Mouse (Mus musculus) kidney, adult 2 months (tissue): Measurements from ENCODE around the gene Traf5. TPM values are rescaled to one million over a fixed set of nuclear protein-coding genes. Genes with fewer than 3 reads are reported as not detected.

Experiments
- DNase-seq: peaks from one replicate; pipeline ENCODE4 v3.0.0; 2021
- H3K27ac ChIP-seq: fragments of 200-500 bp; 2 replicates; pipeline ENCODE4 v1.5.1; 2012; ENCODE audit warnings: low read depth, low read length, control low read depth, inconsistent platforms; ENCODE audit not compliant: insufficient read depth
- H3K27me3 ChIP-seq: fragments of 200-500 bp; replicated peaks from 2 replicates; pipeline ENCODE4 v1.6.1; 2012; ENCODE audit warnings: mild to moderate bottlenecking, moderate library complexity, low read length, inconsistent platforms; ENCODE audit not compliant: control insufficient read depth, insufficient read depth
- H3K36me3 ChIP-seq: fragments of 200-500 bp; 2 replicates; pipeline ENCODE4 v1.6.1; 2012; ENCODE audit warnings: mild to moderate bottlenecking, moderate library complexity, low read length, inconsistent platforms; ENCODE audit not compliant: control insufficient read depth, insufficient read depth
- H3K4me1 ChIP-seq: fragments of 200-500 bp; 2 replicates; pipeline ENCODE4 v1.6.1; 2011; ENCODE audit warnings: low read length; ENCODE audit not compliant: control insufficient read depth, insufficient read depth
- H3K4me3 ChIP-seq: fragments of 200-500 bp; 2 replicates; pipeline ENCODE4 v1.5.1; 2011; ENCODE audit warnings: mild to moderate bottlenecking, low read depth, low read length, control low read depth; ENCODE audit not compliant: insufficient read depth
- CTCF ChIP-seq: fragments of 200-500 bp; conservative IDR thresholded peaks from 2 replicates; pipeline ENCODE4 v1.5.1; 2011; ENCODE audit warnings: low read depth, mild to moderate bottlenecking, control low read depth, low read length, moderate library complexity, mixed read lengths; ENCODE audit not compliant: insufficient read depth, insufficient read length
- POLR2A ChIP-seq: fragments of 200-500 bp; IDR thresholded peaks from one replicate; pipeline ENCODE4 v1.6.1; 2011; ENCODE audit warnings: low read depth, low read length, control low read depth
- WGBS: fragments of 180-500 bp; shearing (Covaris S2); methylation state at CpG from one replicate; pipeline ENCODE4 v1.1.7; 2018; 5-methylcytosine and 5-hydroxymethylcytosine counted together
- polyA plus RNA-seq: library from polyadenylated mRNA; depleted of rRNA; stranded (reverse); fragments of >200 nt; gene quantifications from 2 replicates; pipeline ENCODE4 v1.2.3, GENCODE M21; 2012

The Traf5 gene
- polyA plus RNA-seq, 1 experiment: 13.6 TPM

GRCm38 (mm10) chr1:192105902-192106389 is 13.6 kb upstream of the Traf5 start:
- no peak for DNase-seq
- Histone ChIP-seq H3K27ac (no peak overlapping the region), H3K36me3 (no peaks in the 10 kb centered on the region; the same call in 1 of the 2 replicates), H3K4me1 (peaks cover 17% of the 10 kb centered on the region), H3K4me3 (no peak overlapping the region), H3K27me3 (no peaks in the 10 kb centered on the region)
- no peak for TF ChIP-seq POLR2A
- no peak for TF ChIP-seq CTCF
- 86% methylated on average over 4 of the region's 4 CpGs for WGBS

GRCm38 (mm10) chr1:192104021-192104420 is 11.7 kb upstream of the Traf5 start:
- Histone ChIP-seq H3K27me3 (no peaks in the 10 kb centered on the region), H3K36me3 (no peaks in the 10 kb centered on the region; the same call in 1 of the 2 replicates), H3K4me3 (no peak overlapping the region), H3K4me1 (peaks cover 17% of the 10 kb centered on the region), H3K27ac (peak overlapping the region; percentile 88)
- TF ChIP-seq POLR2A (no peak), CTCF (no peak)
- DNase-seq: peak; percentile 91
- WGBS: 86% methylated on average over 9 of the region's 9 CpGs

GRCm38 (mm10) chr1:192103176-192103575 is 10.8 kb upstream of the Traf5 start:
- peak; percentile 83 for DNase-seq
- TF ChIP-seq POLR2A: no peak
- TF ChIP-seq CTCF: no peak

GRCm38 (mm10) chr1:192101359-192101758 is 9.0 kb upstream of the Traf5 start:
- H3K27me3 ChIP-seq: no peaks in the 10 kb centered on the region
- H3K4me1 ChIP-seq: peaks cover 17% of the 10 kb centered on the region
- 82% methylated on average over 8 of the region's 8 CpGs for WGBS
- TF ChIP-seq CTCF (no peak), POLR2A (no peak)
- no peak overlapping the region for H3K4me3 ChIP-seq
- H3K36me3 ChIP-seq: no peaks in the 10 kb centered on the region; the same call in 1 of the 2 replicates
- no peak overlapping the region for H3K27ac ChIP-seq
- no peak for DNase-seq

More at GRCm38 (mm10) chr1:192103176-192103575, 10.8 kb upstream of the Traf5 start:
- H3K4me1 ChIP-seq: peaks cover 17% of the 10 kb centered on the region
- no peak overlapping the region for H3K4me3 ChIP-seq
- peak overlapping the region; percentile 67 for H3K27ac ChIP-seq
- WGBS: 33% methylated on average over 6 of the region's 6 CpGs
- H3K36me3 ChIP-seq: no peaks in the 10 kb centered on the region; the same call in 1 of the 2 replicates
- no peaks in the 10 kb centered on the region for H3K27me3 ChIP-seq

GRCm38 (mm10) chr1:192100742-192101141 is 8.4 kb upstream of the Traf5 start:
- H3K27me3 ChIP-seq: no peaks in the 10 kb centered on the region
- H3K4me3 ChIP-seq: no peak overlapping the region
- no peaks in the 10 kb centered on the region; the same call in 1 of the 2 replicates for H3K36me3 ChIP-seq
- H3K27ac ChIP-seq: no peak overlapping the region
- H3K4me1 ChIP-seq: peaks cover 17% of the 10 kb centered on the region
- 91% methylated on average over 11 of the region's 11 CpGs for WGBS
- DNase-seq: no peak
- TF ChIP-seq CTCF (no peak), POLR2A (no peak)

- TF ChIP-seq CTCF (no peak), POLR2A (no peak)
- peaks cover 9% of the 10 kb centered on the region for H3K4me1 ChIP-seq
- no peaks in the 10 kb centered on the region for H3K27me3 ChIP-seq
- WGBS: 90% methylated on average over 5 of the region's 5 CpGs
- DNase-seq: no peak
- no peak overlapping the region for H3K4me3 ChIP-seq
- no peaks in the 10 kb centered on the region; the same call in 1 of the 2 replicates for H3K36me3 ChIP-seq
- no peak overlapping the region for H3K27ac ChIP-seq
These were observed 3.3 kb upstream of the Traf5 start for GRCm38 (mm10) chr1:192095626-192096025.

- H3K27ac ChIP-seq: no peak overlapping the region
- H3K4me3 ChIP-seq: no peak overlapping the region
- H3K36me3 ChIP-seq: no peaks in the 10 kb centered on the region; the same call in 1 of the 2 replicates
- TF ChIP-seq CTCF (peak; percentile 84), POLR2A (no peak)
- 58% methylated on average over 13 of the region's 13 CpGs for WGBS
- no peaks in the 10 kb centered on the region for H3K27me3 ChIP-seq
- H3K4me1 ChIP-seq: peaks cover 11% of the 10 kb centered on the region
- DNase-seq: peak; percentile 85
These were observed 2.3 kb upstream of the Traf5 start for GRCm38 (mm10) chr1:192094451-192095170.
